Mouse (Mus musculus): ENCODE measurements at regions not wholly inside any gene's neighbourhood (a gene's known extent, or its start where the extent isn't known, plus 50 kb on each side); places are given as distances from the start of the nearest gene placed in this dataset.

DNA sequence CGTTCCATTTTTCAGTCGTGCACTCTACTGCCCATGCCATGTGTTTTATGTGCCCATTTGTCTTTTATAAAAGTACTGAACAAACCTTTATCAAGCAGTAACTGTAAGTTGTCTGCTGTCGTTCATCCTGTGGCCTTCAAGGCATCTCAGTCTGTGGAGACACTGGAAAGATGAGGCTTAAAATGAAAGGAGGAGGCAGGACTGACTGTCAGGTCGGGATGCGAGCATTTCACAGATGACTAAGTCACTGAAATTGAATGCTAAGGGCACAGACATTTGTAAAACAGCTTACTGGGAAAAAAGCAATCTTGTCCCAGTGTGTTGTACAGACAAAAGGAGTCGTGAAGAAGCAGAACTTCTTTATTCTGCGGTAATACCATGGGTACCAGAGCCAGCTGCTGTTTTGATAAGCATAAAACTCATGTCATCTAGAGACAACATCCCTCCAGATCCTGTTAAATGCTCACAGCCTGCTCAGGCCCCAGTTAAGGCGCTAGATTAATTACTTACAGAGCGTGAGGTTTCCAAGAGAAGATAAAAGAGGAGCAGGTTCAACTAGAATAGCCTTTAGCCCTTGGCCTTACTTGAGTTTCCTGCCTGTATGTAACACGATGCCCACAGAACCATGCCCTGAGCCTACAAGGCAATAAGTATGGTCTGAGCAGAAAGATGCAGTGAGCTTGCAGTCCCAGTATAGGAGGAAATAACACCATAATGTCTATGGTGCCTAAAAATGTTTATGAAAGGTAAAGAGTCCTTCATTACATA lies 101.0 kb upstream of the Csl start:
- no peak for DNase-seq (ENCODE audit: low read depth, low spot score)
- Histone ChIP-seq H3K9ac (ENCODE audit: insufficient read depth, low read depth, low read length, poor library complexity, severe bottlenecking) (no peak overlapping the region), H3K9me3 (ENCODE audit: control insufficient read depth, insufficient read depth, low read depth, low read length) (no peaks in the 10 kb centered on the region), H3K36me3 (ENCODE audit: control insufficient read depth, insufficient read depth, low read length, poor library complexity, severe bottlenecking) (no peaks in the 10 kb centered on the region), H3K27ac (ENCODE audit: insufficient read depth, low read depth, low read length, poor library complexity, severe bottlenecking) (no peak overlapping the region), H3K4me1 (ENCODE audit: control insufficient read depth in 2 of 2, insufficient read depth in 2 of 2, low read length in 2 of 2, poor library complexity in 1 of 2) (no peaks in the 10 kb centered on the region), H3K4me3 (ENCODE audit: insufficient read depth in 1 of 2, low read depth in 1 of 2, low read length in 2 of 2, poor library complexity in 1 of 2, severe bottlenecking in 1 of 2) (no peak overlapping the region)
- no peak for TF ChIP-seq ZNF384 (IDR thresholded peaks at IDR 0.05; ENCODE audit: low read depth, low read length)
- TF ChIP-seq CHD2 (IDR thresholded peaks at IDR 0.05; ENCODE audit: low read depth, low read length) = no peak
- TF ChIP-seq HCFC1 (IDR thresholded peaks at IDR 0.05; ENCODE audit: borderline replicate concordance, insufficient read depth, low read length) = no peak
- no peak for TF ChIP-seq ZC3H11A (IDR thresholded peaks at IDR 0.05; ENCODE audit: borderline replicate concordance, low read depth, low read length)
- TF ChIP-seq MAFK (IDR thresholded peaks at IDR 0.05; ENCODE audit: insufficient read depth, low read depth, low read length) = no peak
- in situ Hi-C loops (cut with MboI; ENCODE audit: low sequenced_read_pairs in 2 of 2, unreplicated experiment in 2 of 2) = no loop called here

GRCm38 (mm10) chr10:99844110-99844509 lies 84.7 kb upstream of the Csl start:
- Histone ChIP-seq H3K4me3 (ENCODE audit: insufficient read depth in 1 of 2, low read depth in 1 of 2, low read length in 2 of 2, poor library complexity in 1 of 2, severe bottlenecking in 1 of 2) (no peak overlapping the region), H3K9me3 (ENCODE audit: control insufficient read depth, insufficient read depth, low read depth, low read length) (no peaks in the 10 kb centered on the region), H3K27ac (ENCODE audit: insufficient read depth, low read depth, low read length, poor library complexity, severe bottlenecking) (no peak overlapping the region), H3K4me1 (ENCODE audit: control insufficient read depth in 2 of 2, insufficient read depth in 2 of 2, low read length in 2 of 2, poor library complexity in 1 of 2) (peaks cover 0 to 2% of the 10 kb centered on the region in 2 experiments; a peak in 1 of 4 replicates), H3K9ac (ENCODE audit: insufficient read depth, low read depth, low read length, poor library complexity, severe bottlenecking) (no peak overlapping the region), H3K36me3 (ENCODE audit: control insufficient read depth, insufficient read depth, low read length, poor library complexity, severe bottlenecking) (no peaks in the 10 kb centered on the region)
- TF ChIP-seq CHD2 (IDR thresholded peaks at IDR 0.05; ENCODE audit: low read depth, low read length) (no peak), MAFK (IDR thresholded peaks at IDR 0.05; ENCODE audit: insufficient read depth, low read depth, low read length) (no peak), ZC3H11A (IDR thresholded peaks at IDR 0.05; ENCODE audit: borderline replicate concordance, low read depth, low read length) (no peak), ZNF384 (IDR thresholded peaks at IDR 0.05; ENCODE audit: low read depth, low read length) (no peak), HCFC1 (IDR thresholded peaks at IDR 0.05; ENCODE audit: borderline replicate concordance, insufficient read depth, low read length) (no peak)
- no peak for DNase-seq (ENCODE audit: low read depth, low spot score)
- in situ Hi-C loops (cut with MboI; ENCODE audit: low sequenced_read_pairs in 2 of 2, unreplicated experiment in 2 of 2) = no loop called here

DNA sequence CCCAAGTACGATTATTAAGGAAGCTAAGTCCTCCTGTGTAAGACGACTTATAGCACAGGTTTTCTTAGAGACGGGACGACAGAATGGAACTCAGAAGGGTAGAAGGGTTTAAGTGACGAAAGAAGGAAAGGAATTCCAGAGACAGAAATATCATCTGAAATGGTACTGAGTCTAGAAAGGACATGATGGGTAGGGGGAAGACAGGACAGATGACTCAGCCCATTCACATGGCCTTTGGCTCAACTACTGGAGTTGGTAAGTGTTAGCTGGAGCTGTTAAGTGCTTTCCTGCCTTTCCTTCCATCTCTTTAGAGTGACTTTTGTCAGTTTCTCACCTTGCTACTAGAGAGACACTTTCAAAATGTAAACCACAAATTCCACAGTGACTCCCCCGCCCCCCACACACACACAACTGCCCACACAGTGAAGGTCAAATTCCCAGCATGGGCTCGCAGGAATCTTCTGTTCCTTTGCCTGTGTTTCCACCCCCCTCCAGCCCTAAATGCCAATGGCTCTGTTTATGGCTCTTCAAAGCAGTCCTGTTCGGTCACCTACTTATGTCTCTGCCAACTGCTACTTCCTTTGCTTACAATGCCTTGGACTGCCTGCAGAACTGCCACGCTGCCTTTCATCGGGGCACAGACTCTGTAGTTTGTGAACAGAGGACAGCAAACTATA lies 81.8 kb upstream of the Csl start:
- Histone ChIP-seq H3K36me3 (ENCODE audit: control insufficient read depth, insufficient read depth, low read length, poor library complexity, severe bottlenecking) (no peaks in the 10 kb centered on the region), H3K9ac (ENCODE audit: insufficient read depth, low read depth, low read length, poor library complexity, severe bottlenecking) (no peak overlapping the region), H3K9me3 (ENCODE audit: control insufficient read depth, insufficient read depth, low read depth, low read length) (no peaks in the 10 kb centered on the region), H3K4me3 (ENCODE audit: insufficient read depth in 1 of 2, low read depth in 1 of 2, low read length in 2 of 2, poor library complexity in 1 of 2, severe bottlenecking in 1 of 2) (no peak overlapping the region), H3K27ac (ENCODE audit: insufficient read depth, low read depth, low read length, poor library complexity, severe bottlenecking) (no peak overlapping the region), H3K4me1 (ENCODE audit: control insufficient read depth in 2 of 2, insufficient read depth in 2 of 2, low read length in 2 of 2, poor library complexity in 1 of 2) (peaks cover 0 to 2% of the 10 kb centered on the region in 2 experiments; a peak in 1 of 4 replicates)
- DNase-seq (ENCODE audit: low read depth, low spot score) = peak; percentile 20
- TF ChIP-seq CHD2 (IDR thresholded peaks at IDR 0.05; ENCODE audit: low read depth, low read length) = no peak
- in situ Hi-C loops (cut with MboI; ENCODE audit: low sequenced_read_pairs in 2 of 2, unreplicated experiment in 2 of 2) = no loop called here

DNA sequence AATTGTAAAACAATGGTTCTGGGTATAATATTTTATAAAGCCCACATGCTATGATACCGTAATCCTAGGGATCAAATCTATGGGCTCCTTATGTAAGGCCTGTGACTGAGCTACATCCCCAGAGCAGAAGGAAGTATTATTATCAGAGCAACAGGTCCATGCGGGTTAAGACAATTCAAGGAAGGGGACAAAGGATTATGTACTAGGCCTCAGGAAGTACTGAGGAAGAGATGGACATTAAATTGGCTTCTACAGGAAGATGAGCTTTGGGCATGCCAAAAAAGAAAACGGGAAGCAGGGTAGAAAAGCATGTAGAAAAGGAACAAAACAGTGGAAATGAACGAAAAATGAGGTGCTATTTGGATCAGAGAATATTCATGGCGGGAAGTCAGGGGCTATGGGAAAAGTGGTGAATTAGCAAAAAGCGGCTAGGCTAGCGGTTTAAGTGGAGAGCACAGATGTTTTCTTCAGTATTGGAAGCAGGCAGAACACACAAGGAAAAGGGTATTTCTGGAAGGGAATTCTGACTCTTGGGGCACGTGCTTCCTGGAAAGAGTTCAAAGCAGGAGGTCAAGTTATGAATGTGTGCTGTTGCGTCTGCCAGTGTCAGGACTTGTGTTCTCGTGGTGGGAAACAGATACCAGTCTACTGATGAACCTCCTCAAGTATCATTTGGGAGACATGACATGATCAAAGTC lies 80.9 kb upstream of the Csl start:
- no peak for TF ChIP-seq ZC3H11A (IDR thresholded peaks at IDR 0.05; ENCODE audit: borderline replicate concordance, low read depth, low read length)
- TF ChIP-seq ZNF384 (IDR thresholded peaks at IDR 0.05; ENCODE audit: low read depth, low read length) = no peak
- TF ChIP-seq CHD2 (IDR thresholded peaks at IDR 0.05; ENCODE audit: low read depth, low read length) = no peak
- TF ChIP-seq MAFK (IDR thresholded peaks at IDR 0.05; ENCODE audit: insufficient read depth, low read depth, low read length) = no peak
- TF ChIP-seq HCFC1 (IDR thresholded peaks at IDR 0.05; ENCODE audit: borderline replicate concordance, insufficient read depth, low read length) = no peak
- H3K4me3 ChIP-seq (ENCODE audit: insufficient read depth in 1 of 2, low read depth in 1 of 2, low read length in 2 of 2, poor library complexity in 1 of 2, severe bottlenecking in 1 of 2) = no peak overlapping the region

More for the DNA sequence above, 80.9 kb upstream of the Csl start:
- no peak overlapping the region for H3K27ac ChIP-seq (ENCODE audit: insufficient read depth, low read depth, low read length, poor library complexity, severe bottlenecking)
- no peak for DNase-seq (ENCODE audit: low read depth, low spot score)
- H3K9me3 ChIP-seq (ENCODE audit: control insufficient read depth, insufficient read depth, low read depth, low read length) = no peaks in the 10 kb centered on the region
- H3K9ac ChIP-seq (ENCODE audit: insufficient read depth, low read depth, low read length, poor library complexity, severe bottlenecking) = no peak overlapping the region
- H3K4me1 ChIP-seq (ENCODE audit: control insufficient read depth in 2 of 2, insufficient read depth in 2 of 2, low read length in 2 of 2, poor library complexity in 1 of 2) = no peaks in the 10 kb centered on the region
- in situ Hi-C loops (cut with MboI; ENCODE audit: low sequenced_read_pairs in 2 of 2, unreplicated experiment in 2 of 2) = no loop called here
- H3K36me3 ChIP-seq (ENCODE audit: control insufficient read depth, insufficient read depth, low read length, poor library complexity, severe bottlenecking) = no peaks in the 10 kb centered on the region
